Mouse (Mus musculus) urinary bladder, postnatal 4 days (tissue): Measurements from ENCODE around the gene Ssbp4.

Source experiments
- DNase-seq, 2 experiments: peaks; one replicate each; pipeline ENCODE4 v3.0.0; 2021 to 2022; ENCODE audit warnings: low spot score in 2 of 2

The Ssbp4 gene

GRCm38 (mm10) chr8:70631436-70631835 is 22.8 kb upstream of the Ssbp4 start:
- no peak for DNase-seq

- DNase-seq = peak in 1 of 2 experiments; percentile 62
Measured at GRCm38 (mm10) chr8:70630532-70631381, 22.1 kb upstream of the Ssbp4 start.

- peak; percentile 83 to 85 for DNase-seq
Measured at GRCm38 (mm10) chr8:70629574-70630531, 21.2 kb upstream of the Ssbp4 start.

- DNase-seq = no peak
Measured at GRCm38 (mm10) chr8:70628986-70629490, 20.4 kb upstream of the Ssbp4 start.

GRCm38 (mm10) chr8:70627041-70627440 is 18.4 kb upstream of the Ssbp4 start:
- DNase-seq = no peak

- no peak for DNase-seq
Measured at GRCm38 (mm10) chr8:70625104-70625503, 16.4 kb upstream of the Ssbp4 start.

GRCm38 (mm10) chr8:70622220-70622619 is 13.5 kb upstream of the Ssbp4 start:
- no peak for DNase-seq

GRCm38 (mm10) chr8:70618888-70619334 is 10.2 kb upstream of the Ssbp4 start:
- no peak for DNase-seq

GRCm38 (mm10) chr8:70617985-70618384 is 9.3 kb upstream of the Ssbp4 start:
- DNase-seq = no peak

GRCm38 (mm10) chr8:70616645-70617044 is 8.0 kb upstream of the Ssbp4 start:
- no peak for DNase-seq

- DNase-seq = no peak
Measured at GRCm38 (mm10) chr8:70615894-70616293, 7.2 kb upstream of the Ssbp4 start, which contains the start of gene Lrrc25. Gene Lrrc25 (plus strand): TSS chr8:70616155.

GRCm38 (mm10) chr8:70615281-70615680 is 6.6 kb upstream of the Ssbp4 start:
- DNase-seq = no peak

- DNase-seq = no peak
Measured at GRCm38 (mm10) chr8:70614469-70614868, 5.8 kb upstream of the Ssbp4 start.

GRCm38 (mm10) chr8:70613763-70614162 is 5.1 kb upstream of the Ssbp4 start:
- no peak for DNase-seq

GRCm38 (mm10) chr8:70611849-70612248 is 3.2 kb upstream of the Ssbp4 start:
- DNase-seq = peak; percentile 70 to 88

GRCm38 (mm10) chr8:70610796-70611771 is 2.4 kb upstream of the Ssbp4 start:
- peak; percentile 84 to 91 for DNase-seq

- peak; percentile 89 to 93 for DNase-seq
Measured at GRCm38 (mm10) chr8:70609849-70610795, 1.4 kb upstream of the Ssbp4 start.

GRCm38 (mm10) chr8:70609368-70609848 is 736 bp upstream of the Ssbp4 start:
- peak; percentile 90 to 91 for DNase-seq
